Mouse (Mus musculus) cerebellum, adult (tissue): Measurements from ENCODE around the gene Msl2.

ENCODE experiments used
- ATAC-seq: cut with Nextera tagmentation; 2 replicates; pipeline ENCODE4 v1.9.2; 2017; ENCODE audit warnings: mild to moderate bottlenecking, moderate library complexity, mixed read lengths; ENCODE audit not compliant: insufficient number of reproducible peaks, low FRiP score, low TSS enrichment

Gene Msl2

GRCm38 (mm10) chr9:101143635-101144034 lies 69.7 kb downstream of the Msl2 start:
- no peak for ATAC-seq

DNA sequence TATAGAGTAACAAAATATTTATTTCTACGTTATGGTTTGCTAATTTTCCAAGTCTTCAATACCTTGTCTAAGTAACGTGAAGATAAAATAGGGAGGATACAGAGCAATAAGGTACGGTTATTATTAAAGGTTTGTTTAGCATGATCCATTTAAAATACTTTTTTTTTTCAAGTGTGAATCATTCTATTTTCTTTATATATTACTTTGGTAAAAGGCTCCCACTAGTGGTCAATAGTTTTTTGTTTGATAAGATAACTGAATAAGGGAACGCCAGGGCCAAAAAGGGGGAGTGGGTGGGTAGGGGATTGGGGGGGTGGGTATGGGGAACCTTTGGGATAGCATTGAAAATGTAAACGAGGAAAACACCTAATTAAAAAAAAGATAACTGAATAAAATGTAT lies 79.0 kb downstream of the Msl2 start:
- ATAC-seq: no peak
